Mouse (Mus musculus): ENCODE data around the gene Gin1. TPM values are rescaled to one million over a fixed set of nuclear protein-coding genes. Genes with fewer than 3 reads are reported as not detected.

The Gin1 gene
- polyA plus RNA-seq (2014; fragmentation: Nextera tagmentation; extraction: Ambion mirVana): 11.8 and 12.0 TPM in 2 replicates

GRCm38 (mm10) chr1:97769904-97770753, at the start of gene Gin1, which contains the start of gene Ppip5k2:
Gene Gin1 (plus strand): TSS chr1:97770172.
Gene Ppip5k2 (minus strand): TSS chr1:97770411.
- H3K4me2 ChIP-seq (ENCODE audit: low read depth, severe bottlenecking): peak within 1 kb of the TSS; percentile 58
- H3K4me3 ChIP-seq (ENCODE audit: low read depth, low read length): peak within 1 kb of the TSS; percentile 88
- H3K9ac ChIP-seq (ENCODE audit: low read length): peak within 1 kb of the TSS; percentile 85
- H3K36me3 ChIP-seq (ENCODE audit: control insufficient read depth, insufficient read depth, low read length): no peaks in the 10 kb centered on the region
- WGBS: under 1% methylated on average over 66 of the region's 66 CpGs
- peak; percentile 97 for DNase-seq (ENCODE audit: low spot score)
- H3K27me3 ChIP-seq (ENCODE audit: control insufficient read depth, insufficient read depth, low read length): no peaks in the 10 kb centered on the region
- ATAC-seq (ENCODE audit: insufficient number of reproducible peaks, low FRiP score, low TSS enrichment, low read depth): peak; percentile 99
- peak within 1 kb of the TSS; percentile 70 for H3K27ac ChIP-seq (replicated peaks; ENCODE audit: low read depth, low read length)
- no peaks in the 10 kb centered on the region for H3K4me1 ChIP-seq (ENCODE audit: control insufficient read depth, insufficient read depth, low read length)
- H3K9me3 ChIP-seq (ENCODE audit: control insufficient read depth, low read length): no peaks in the 10 kb centered on the region

DNA sequence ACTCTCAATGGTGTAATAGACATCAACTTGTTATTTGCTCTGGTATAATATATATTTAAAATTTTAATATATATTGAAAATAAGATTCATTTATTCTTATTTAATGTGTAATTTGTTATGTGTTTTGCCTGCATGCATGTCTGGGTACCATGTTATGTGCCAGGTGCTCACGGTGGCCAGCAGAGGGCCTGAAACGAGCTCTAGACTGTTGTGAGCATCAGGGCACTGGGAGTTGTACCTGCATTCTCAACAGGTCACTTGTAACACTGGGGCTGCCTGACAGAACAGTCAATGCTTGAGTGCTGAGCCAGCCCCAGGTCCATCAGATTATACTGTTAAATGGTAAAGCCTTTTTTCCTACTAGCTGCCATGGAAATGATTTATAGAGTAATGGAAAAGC, 43.2 kb upstream of the Gin1 start:
- Histone ChIP-seq H3K4me2 (ENCODE audit: low read depth, severe bottlenecking) (no peak overlapping the region), H3K4me1 (ENCODE audit: control insufficient read depth, insufficient read depth, low read length) (no peaks in the 10 kb centered on the region), H3K27ac (replicated peaks; ENCODE audit: low read depth, low read length) (no peak overlapping the region), H3K4me3 (ENCODE audit: low read depth, low read length) (no peak overlapping the region), H3K9me3 (ENCODE audit: control insufficient read depth, low read length) (no peaks in the 10 kb centered on the region), H3K9ac (ENCODE audit: low read length) (no peak overlapping the region), H3K36me3 (ENCODE audit: control insufficient read depth, insufficient read depth, low read length) (0 out of 2 replicates have a peak, but pooled peaks cover 2% of the 10 kb centered on the region), H3K27me3 (ENCODE audit: control insufficient read depth, insufficient read depth, low read length) (no peaks in the 10 kb centered on the region)
- WGBS: 83% methylated on average over 2 of the region's 2 CpGs
- DNase-seq (ENCODE audit: low spot score) (no peak), ATAC-seq (ENCODE audit: insufficient number of reproducible peaks, low FRiP score, low TSS enrichment, low read depth) (no peak)

DNA sequence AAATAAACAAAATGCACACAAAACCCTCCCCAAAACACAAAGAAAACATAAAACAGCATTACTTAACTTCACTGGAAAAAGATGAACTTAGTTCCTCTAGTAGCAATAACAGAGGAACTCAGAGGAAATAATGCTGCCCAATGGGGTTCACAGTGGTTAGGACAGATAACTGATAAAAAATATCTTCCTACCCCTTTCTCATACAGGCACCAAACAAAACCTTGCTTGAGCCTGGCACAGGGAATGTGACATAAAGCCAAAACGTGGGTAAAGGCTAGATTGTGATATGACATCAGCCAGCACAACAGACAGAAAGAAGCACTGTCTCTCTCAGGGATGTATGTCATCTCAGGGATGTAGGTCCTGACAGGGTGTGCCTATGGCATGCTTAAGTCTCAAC, 40.6 kb upstream of the Gin1 start:
- Histone ChIP-seq H3K36me3 (ENCODE audit: control insufficient read depth, insufficient read depth, low read length) (0 out of 2 replicates have a peak, but pooled peaks cover 2% of the 10 kb centered on the region), H3K9me3 (ENCODE audit: control insufficient read depth, low read length) (no peaks in the 10 kb centered on the region), H3K27ac (replicated peaks; ENCODE audit: low read depth, low read length) (no peak overlapping the region), H3K27me3 (ENCODE audit: control insufficient read depth, insufficient read depth, low read length) (no peaks in the 10 kb centered on the region), H3K4me3 (ENCODE audit: low read depth, low read length) (no peak overlapping the region), H3K4me1 (ENCODE audit: control insufficient read depth, insufficient read depth, low read length) (no peaks in the 10 kb centered on the region), H3K9ac (ENCODE audit: low read length) (no peak overlapping the region), H3K4me2 (ENCODE audit: low read depth, severe bottlenecking) (no peak overlapping the region)
- 71% methylated on average over 1 of the region's 1 CpGs for WGBS
- ATAC-seq (ENCODE audit: insufficient number of reproducible peaks, low FRiP score, low TSS enrichment, low read depth) (no peak), DNase-seq (ENCODE audit: low spot score) (no peak)

DNA sequence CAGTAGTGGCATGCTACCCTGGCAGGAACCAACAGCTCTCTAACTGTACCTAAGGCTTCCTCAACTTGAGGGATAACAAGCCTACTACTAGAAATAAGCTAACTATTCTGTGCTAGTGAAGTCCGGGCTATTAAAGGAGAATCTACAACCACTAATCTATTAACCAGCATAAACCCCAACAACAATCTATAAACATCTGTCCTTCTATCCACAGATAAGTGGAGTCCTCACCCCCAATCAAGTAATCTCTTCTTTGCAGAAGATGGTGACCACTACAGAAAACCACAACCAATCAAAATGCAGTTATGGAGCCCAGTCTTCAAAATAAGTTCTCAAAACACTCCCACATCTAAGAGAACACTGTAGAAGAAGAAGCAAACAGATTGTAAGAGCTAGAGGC, 26.9 kb upstream of the Gin1 start:
- H3K4me3 ChIP-seq (ENCODE audit: low read depth, low read length): no peak overlapping the region
- no peaks in the 10 kb centered on the region for H3K9me3 ChIP-seq (ENCODE audit: control insufficient read depth, low read length)
- ATAC-seq (ENCODE audit: insufficient number of reproducible peaks, low FRiP score, low TSS enrichment, low read depth): no peak
- no peak for DNase-seq (ENCODE audit: low spot score)
- WGBS: 88% methylated on average over 1 of the region's 1 CpGs
- no peak overlapping the region for H3K9ac ChIP-seq (ENCODE audit: low read length)
- no peaks in the 10 kb centered on the region; the same call in 1 of the 2 replicates for H3K36me3 ChIP-seq (ENCODE audit: control insufficient read depth, insufficient read depth, low read length)
- H3K4me1 ChIP-seq (ENCODE audit: control insufficient read depth, insufficient read depth, low read length): no peaks in the 10 kb centered on the region
- H3K27me3 ChIP-seq (ENCODE audit: control insufficient read depth, insufficient read depth, low read length): no peaks in the 10 kb centered on the region
- H3K4me2 ChIP-seq (ENCODE audit: low read depth, severe bottlenecking): no peak overlapping the region
- no peak overlapping the region for H3K27ac ChIP-seq (replicated peaks; ENCODE audit: low read depth, low read length)

DNA sequence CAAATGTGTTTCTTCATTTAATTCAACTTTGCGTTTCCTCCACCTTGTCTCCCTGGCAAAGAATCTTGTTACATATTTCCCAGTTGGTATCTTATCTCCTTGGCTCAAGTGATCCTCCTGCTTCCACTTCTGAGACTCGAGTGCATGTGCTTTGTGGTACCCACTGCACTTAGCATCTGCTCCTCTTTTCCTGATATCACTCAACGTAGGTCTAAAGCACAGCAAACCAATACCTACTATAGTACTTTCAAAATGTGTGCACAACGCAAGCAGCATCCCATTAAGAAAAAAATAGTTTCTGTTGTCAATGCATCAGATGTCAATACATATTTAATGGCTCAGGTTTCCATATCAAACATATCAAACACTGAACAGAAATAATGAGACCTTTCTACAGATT, 24.3 kb upstream of the Gin1 start:
- Histone ChIP-seq H3K36me3 (ENCODE audit: control insufficient read depth, insufficient read depth, low read length) (no peaks in the 10 kb centered on the region; the same call in 1 of the 2 replicates), H3K9me3 (ENCODE audit: control insufficient read depth, low read length) (no peaks in the 10 kb centered on the region), H3K4me3 (ENCODE audit: low read depth, low read length) (no peak overlapping the region), H3K4me2 (ENCODE audit: low read depth, severe bottlenecking) (no peak overlapping the region), H3K27ac (replicated peaks; ENCODE audit: low read depth, low read length) (no peak overlapping the region), H3K4me1 (ENCODE audit: control insufficient read depth, insufficient read depth, low read length) (no peaks in the 10 kb centered on the region), H3K27me3 (ENCODE audit: control insufficient read depth, insufficient read depth, low read length) (no peaks in the 10 kb centered on the region), H3K9ac (ENCODE audit: low read length) (no peak overlapping the region)
- WGBS: 94% methylated on average over 4 of the region's 4 CpGs
- ATAC-seq (ENCODE audit: insufficient number of reproducible peaks, low FRiP score, low TSS enrichment, low read depth) (no peak), DNase-seq (ENCODE audit: low spot score) (no peak)

DNA sequence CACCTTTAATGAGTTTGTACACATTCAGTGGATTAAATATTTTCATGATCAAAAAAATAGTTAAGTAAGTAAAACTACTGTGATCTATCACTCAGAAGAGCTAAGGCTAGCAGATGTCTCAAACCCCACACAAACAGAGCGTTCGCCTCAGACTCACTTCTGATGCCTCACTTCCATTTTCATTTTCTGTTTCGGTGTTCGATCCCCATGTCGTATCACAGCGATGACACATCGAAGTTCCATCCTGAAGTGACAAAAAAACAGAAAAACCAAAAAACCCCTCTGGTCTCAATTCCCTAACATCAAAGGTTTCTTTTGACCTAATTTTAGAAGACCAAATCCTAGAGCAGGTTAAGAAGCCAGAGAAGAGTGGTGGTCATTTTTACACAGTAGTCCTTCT, 23.7 kb upstream of the Gin1 start:
- H3K36me3 ChIP-seq (ENCODE audit: control insufficient read depth, insufficient read depth, low read length): no peaks in the 10 kb centered on the region; the same call in 1 of the 2 replicates
- DNase-seq (ENCODE audit: low spot score): no peak
- H3K9me3 ChIP-seq (ENCODE audit: control insufficient read depth, low read length): no peaks in the 10 kb centered on the region
- H3K4me2 ChIP-seq (ENCODE audit: low read depth, severe bottlenecking): no peak overlapping the region
- no peaks in the 10 kb centered on the region for H3K27me3 ChIP-seq (ENCODE audit: control insufficient read depth, insufficient read depth, low read length)
- no peaks in the 10 kb centered on the region for H3K4me1 ChIP-seq (ENCODE audit: control insufficient read depth, insufficient read depth, low read length)
- no peak overlapping the region for H3K9ac ChIP-seq (ENCODE audit: low read length)
- H3K27ac ChIP-seq (replicated peaks; ENCODE audit: low read depth, low read length): no peak overlapping the region
- ATAC-seq (ENCODE audit: insufficient number of reproducible peaks, low FRiP score, low TSS enrichment, low read depth): no peak
- H3K4me3 ChIP-seq (ENCODE audit: low read depth, low read length): no peak overlapping the region
- 97% methylated on average over 7 of the region's 7 CpGs for WGBS

GRCm38 (mm10) chr1:97748163-97748562, 21.8 kb upstream of the Gin1 start:
- Histone ChIP-seq H3K27ac (replicated peaks; ENCODE audit: low read depth, low read length) (no peak overlapping the region), H3K4me3 (ENCODE audit: low read depth, low read length) (no peak overlapping the region), H3K27me3 (ENCODE audit: control insufficient read depth, insufficient read depth, low read length) (no peaks in the 10 kb centered on the region), H3K4me2 (ENCODE audit: low read depth, severe bottlenecking) (no peak overlapping the region), H3K9ac (ENCODE audit: low read length) (no peak overlapping the region), H3K4me1 (ENCODE audit: control insufficient read depth, insufficient read depth, low read length) (no peaks in the 10 kb centered on the region), H3K9me3 (ENCODE audit: control insufficient read depth, low read length) (no peaks in the 10 kb centered on the region), H3K36me3 (ENCODE audit: control insufficient read depth, insufficient read depth, low read length) (no peaks in the 10 kb centered on the region; the same call in 1 of the 2 replicates)
- ATAC-seq (ENCODE audit: insufficient number of reproducible peaks, low FRiP score, low TSS enrichment, low read depth) (no peak), DNase-seq (ENCODE audit: low spot score) (no peak)
- WGBS: 93% methylated on average over 3 of the region's 3 CpGs

DNA sequence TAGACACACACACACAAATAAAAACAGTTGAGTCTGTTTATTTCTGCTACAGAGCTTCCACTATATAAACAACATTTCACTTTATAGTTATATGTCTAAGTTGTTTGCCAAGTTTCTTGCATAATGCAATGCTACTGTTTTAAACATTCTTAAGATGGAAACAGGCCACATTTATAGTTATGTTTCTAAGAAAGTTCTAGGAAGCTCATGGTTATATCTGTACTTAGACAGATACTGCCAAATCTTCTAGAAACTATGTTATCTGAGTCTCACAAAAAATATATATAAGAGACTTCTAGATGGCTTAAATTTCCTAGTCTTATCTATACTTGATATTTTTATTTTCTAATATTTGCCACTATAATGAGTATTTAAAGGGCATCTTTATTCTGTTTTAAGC, 16.8 kb upstream of the Gin1 start:
- H3K27me3 ChIP-seq (ENCODE audit: control insufficient read depth, insufficient read depth, low read length): no peaks in the 10 kb centered on the region
- H3K36me3 ChIP-seq (ENCODE audit: control insufficient read depth, insufficient read depth, low read length): no peaks in the 10 kb centered on the region
- no peak overlapping the region for H3K9ac ChIP-seq (ENCODE audit: low read length)
- H3K9me3 ChIP-seq (ENCODE audit: control insufficient read depth, low read length): no peaks in the 10 kb centered on the region
- H3K4me1 ChIP-seq (ENCODE audit: control insufficient read depth, insufficient read depth, low read length): no peaks in the 10 kb centered on the region
- ATAC-seq (ENCODE audit: insufficient number of reproducible peaks, low FRiP score, low TSS enrichment, low read depth) (no peak), DNase-seq (ENCODE audit: low spot score) (no peak)
- no peak overlapping the region for H3K4me2 ChIP-seq (ENCODE audit: low read depth, severe bottlenecking)
- no peak overlapping the region for H3K4me3 ChIP-seq (ENCODE audit: low read depth, low read length)
- no peak overlapping the region for H3K27ac ChIP-seq (replicated peaks; ENCODE audit: low read depth, low read length)
